Mouse (Mus musculus): ENCODE measurements around the gene Rnf222. TPM values are rescaled to one million over a fixed set of nuclear protein-coding genes. Genes with fewer than 3 reads are reported as not detected.
"Not testable (repeated sequence)": the region's sequence is repeated elsewhere in the genome, so short reads cannot be mapped to it uniquely, and the experiment has no call there.

Rnf222 gene
- polyA plus RNA-seq, 1 experiment from 2014 or later, result not detected

- Histone ChIP-seq H3K9me3 (ENCODE audit: control insufficient read depth, low read length) (no peaks in the 10 kb centered on the region), H3K27ac (replicated peaks; ENCODE audit: low read depth, low read length) (no peak overlapping the region), H3K36me3 (ENCODE audit: control insufficient read depth, insufficient read depth, low read length) (no peaks in the 10 kb centered on the region), H3K4me3 (ENCODE audit: low read depth, low read length) (no peak overlapping the region), H3K27me3 (ENCODE audit: control insufficient read depth, insufficient read depth, low read length) (no peaks in the 10 kb centered on the region), H3K4me2 (ENCODE audit: low read depth, severe bottlenecking) (no peak overlapping the region), H3K4me1 (ENCODE audit: control insufficient read depth, insufficient read depth, low read length) (no peaks in the 10 kb centered on the region), H3K9ac (ENCODE audit: low read length) (no peak overlapping the region)
- WGBS, result 79% methylated on average over 5 of the region's 5 CpGs
- ATAC-seq (ENCODE audit: insufficient number of reproducible peaks, low FRiP score, low TSS enrichment, low read depth), result no peak
- DNase-seq (ENCODE audit: low spot score), result no peak
These were observed 45.6 kb downstream of the Rnf222 start for GRCm38 (mm10) chr11:68933885-68934507.

GRCm38 (mm10) chr11:68936951-68937350 is 48.6 kb downstream of the Rnf222 start:
- not testable (repeated sequence) for DNase-seq (ENCODE audit: low spot score); H3K27me3 ChIP-seq (ENCODE audit: control insufficient read depth, insufficient read depth, low read length); H3K36me3 ChIP-seq (ENCODE audit: control insufficient read depth, insufficient read depth, low read length); H3K4me2 ChIP-seq (ENCODE audit: low read depth, severe bottlenecking); H3K27ac ChIP-seq (replicated peaks; ENCODE audit: low read depth, low read length); H3K9me3 ChIP-seq (ENCODE audit: control insufficient read depth, low read length); H3K9ac ChIP-seq (ENCODE audit: low read length); H3K4me1 ChIP-seq (ENCODE audit: control insufficient read depth, insufficient read depth, low read length); H3K4me3 ChIP-seq (ENCODE audit: low read depth, low read length); ATAC-seq (ENCODE audit: insufficient number of reproducible peaks, low FRiP score, low TSS enrichment, low read depth)
- 91% methylated on average over 4 of the region's 4 CpGs for WGBS

DNA sequence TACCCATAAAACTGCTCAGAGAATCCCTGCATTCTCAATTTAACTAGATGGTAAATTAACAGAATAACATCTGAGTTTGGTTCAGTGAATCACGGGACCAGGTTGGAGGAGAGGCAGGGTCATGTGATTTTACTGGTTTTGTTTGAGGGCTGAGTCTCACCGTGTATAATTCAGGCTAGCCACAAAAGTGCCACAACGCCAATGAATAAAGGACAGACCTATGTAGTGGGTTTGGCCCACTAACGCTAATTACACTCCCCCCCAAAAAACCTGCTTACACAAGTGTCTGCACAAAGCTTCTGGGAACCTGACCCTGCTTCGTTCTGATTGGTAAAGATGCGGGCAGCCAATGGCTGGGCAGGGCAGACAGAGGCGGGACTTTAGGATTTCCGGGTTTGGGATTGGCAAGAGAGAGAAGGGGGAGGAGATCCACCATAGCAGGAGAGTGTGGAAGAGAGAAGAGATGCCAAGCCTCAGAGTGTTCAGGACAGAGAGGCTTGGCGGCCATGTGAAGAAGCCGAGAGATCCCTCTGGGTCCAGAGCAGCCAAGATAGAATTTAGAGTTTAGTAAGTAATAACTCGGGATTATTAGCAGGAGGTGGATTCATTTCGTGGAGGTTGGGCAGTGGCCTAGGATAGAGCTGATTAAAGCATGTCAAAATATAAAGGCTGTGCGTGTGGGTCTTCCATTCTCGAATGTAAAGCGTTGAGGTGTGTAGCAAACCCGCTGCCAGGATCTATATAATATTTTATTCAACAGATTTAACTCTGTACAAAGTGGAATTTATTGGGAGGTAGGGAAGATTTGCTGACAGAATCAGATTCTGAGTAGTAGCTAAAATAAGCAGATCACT is 51.3 kb downstream of the Rnf222 start:
- Histone ChIP-seq H3K4me2 (ENCODE audit: low read depth, severe bottlenecking) (peak overlapping the region; percentile 52), H3K27ac (replicated peaks; ENCODE audit: low read depth, low read length) (no peak overlapping the region), H3K9me3 (ENCODE audit: control insufficient read depth, low read length) (no peaks in the 10 kb centered on the region; the same call in 1 of the 2 replicates), H3K9ac (ENCODE audit: low read length) (peak overlapping the region; percentile 49), H3K4me1 (ENCODE audit: control insufficient read depth, insufficient read depth, low read length) (0 out of 2 replicates have a peak, but pooled peaks cover 2% of the 10 kb centered on the region), H3K4me3 (ENCODE audit: low read depth, low read length) (peak overlapping the region; percentile 29), H3K27me3 (ENCODE audit: control insufficient read depth, insufficient read depth, low read length) (no peaks in the 10 kb centered on the region), H3K36me3 (ENCODE audit: control insufficient read depth, insufficient read depth, low read length) (no peaks in the 10 kb centered on the region)
- ATAC-seq (ENCODE audit: insufficient number of reproducible peaks, low FRiP score, low TSS enrichment, low read depth) (peak; percentile 98), DNase-seq (ENCODE audit: low spot score) (peak; percentile 88)
- WGBS, result 4% methylated on average over 16 of the region's 16 CpGs

GRCm38 (mm10) chr11:68940516-68940915 is 52.2 kb downstream of the Rnf222 start:
- WGBS, result 70% methylated on average over 4 of the region's 4 CpGs
- no peak overlapping the region; the same call in 1 of the 2 replicates for H3K9ac ChIP-seq (ENCODE audit: low read length)
- H3K27me3 ChIP-seq (ENCODE audit: control insufficient read depth, insufficient read depth, low read length), result no peaks in the 10 kb centered on the region
- 0 out of 2 replicates have a peak, but pooled peaks cover 2% of the 10 kb centered on the region for H3K4me1 ChIP-seq (ENCODE audit: control insufficient read depth, insufficient read depth, low read length)
- H3K4me3 ChIP-seq (ENCODE audit: low read depth, low read length), result peak overlapping the region; percentile 29
- no peaks in the 10 kb centered on the region; the same call in 1 of the 2 replicates for H3K9me3 ChIP-seq (ENCODE audit: control insufficient read depth, low read length)
- ATAC-seq (ENCODE audit: insufficient number of reproducible peaks, low FRiP score, low TSS enrichment, low read depth) (no peak), DNase-seq (ENCODE audit: low spot score) (no peak)
- no peak overlapping the region for H3K27ac ChIP-seq (replicated peaks; ENCODE audit: low read depth, low read length)
- no peaks in the 10 kb centered on the region for H3K36me3 ChIP-seq (ENCODE audit: control insufficient read depth, insufficient read depth, low read length)
- peak overlapping the region; percentile 52 for H3K4me2 ChIP-seq (ENCODE audit: low read depth, severe bottlenecking)

DNA sequence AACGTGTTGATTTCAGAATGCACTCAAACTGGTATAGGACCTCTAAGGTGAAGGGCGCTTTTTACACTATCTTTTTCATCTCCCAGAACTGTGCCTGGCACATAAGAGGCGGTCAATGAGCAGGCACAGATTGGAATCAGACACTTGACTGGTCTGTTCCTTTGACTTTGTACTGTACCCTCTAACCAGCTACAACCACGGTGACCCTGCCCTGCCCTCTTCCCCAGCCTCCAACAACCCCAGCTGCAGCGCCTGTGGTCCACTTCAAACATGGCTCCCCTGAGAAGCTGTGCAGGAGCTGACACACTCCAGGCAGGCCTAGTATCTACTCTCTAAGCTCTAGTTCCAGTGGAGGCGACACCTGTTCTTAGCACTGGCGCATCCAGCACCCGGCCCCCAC is 54.4 kb downstream of the Rnf222 start:
- Histone ChIP-seq H3K27ac (replicated peaks; ENCODE audit: low read depth, low read length) (no peak overlapping the region), H3K9me3 (ENCODE audit: control insufficient read depth, low read length) (no peaks in the 10 kb centered on the region; the same call in 1 of the 2 replicates), H3K4me1 (ENCODE audit: control insufficient read depth, insufficient read depth, low read length) (0 out of 2 replicates have a peak, but pooled peaks cover 2% of the 10 kb centered on the region), H3K4me3 (ENCODE audit: low read depth, low read length) (no peak overlapping the region), H3K27me3 (ENCODE audit: control insufficient read depth, insufficient read depth, low read length) (peaks cover 4% of the 10 kb centered on the region; the same call in 1 of the 2 replicates), H3K9ac (ENCODE audit: low read length) (no peak overlapping the region), H3K4me2 (ENCODE audit: low read depth, severe bottlenecking) (no peak overlapping the region), H3K36me3 (ENCODE audit: control insufficient read depth, insufficient read depth, low read length) (no peaks in the 10 kb centered on the region)
- ATAC-seq (ENCODE audit: insufficient number of reproducible peaks, low FRiP score, low TSS enrichment, low read depth) (no peak), DNase-seq (ENCODE audit: low spot score) (no peak)
- 89% methylated on average over 8 of the region's 8 CpGs for WGBS

DNA sequence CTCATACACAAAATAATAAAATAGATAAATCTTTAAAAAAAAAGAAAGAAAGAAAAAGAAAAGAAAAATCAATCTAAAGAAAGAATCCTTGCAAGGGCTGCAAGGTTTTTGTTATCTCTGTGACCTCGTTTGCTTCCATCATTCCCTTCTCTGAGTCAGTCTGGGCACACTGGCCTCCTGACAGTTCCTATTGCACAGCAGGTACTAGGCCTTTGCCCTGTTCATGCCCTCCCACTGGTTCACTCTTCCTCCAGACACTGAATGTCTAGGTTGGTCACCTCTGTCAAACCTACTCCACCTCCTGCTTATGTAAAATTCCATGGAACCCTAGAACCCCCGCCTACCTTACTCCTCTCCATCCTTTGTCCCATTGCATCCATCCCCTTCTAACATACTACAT is 56.9 kb downstream of the Rnf222 start:
- Histone ChIP-seq H3K4me2 (ENCODE audit: low read depth, severe bottlenecking) (no peak overlapping the region), H3K9me3 (ENCODE audit: control insufficient read depth, low read length) (no peaks in the 10 kb centered on the region; the same call in 1 of the 2 replicates), H3K4me3 (ENCODE audit: low read depth, low read length) (no peak overlapping the region), H3K27me3 (ENCODE audit: control insufficient read depth, insufficient read depth, low read length) (peaks cover 4% of the 10 kb centered on the region; the same call in 1 of the 2 replicates), H3K27ac (replicated peaks; ENCODE audit: low read depth, low read length) (no peak overlapping the region), H3K4me1 (ENCODE audit: control insufficient read depth, insufficient read depth, low read length) (0 out of 2 replicates have a peak, but pooled peaks cover under 1% of the 10 kb centered on the region), H3K36me3 (ENCODE audit: control insufficient read depth, insufficient read depth, low read length) (no peaks in the 10 kb centered on the region), H3K9ac (ENCODE audit: low read length) (no peak overlapping the region)
- ATAC-seq (ENCODE audit: insufficient number of reproducible peaks, low FRiP score, low TSS enrichment, low read depth) (no peak), DNase-seq (ENCODE audit: low spot score) (no peak)
- 92% methylated on average over 2 of the region's 2 CpGs for WGBS

Other genes starting within 250 kb of the Rnf222 start
- 148 and 172 TPM in 2 replicates for gene Myh10, start 197.0 kb upstream of the Rnf222 start, polyA plus RNA-seq (2014; fragmentation: Nextera tagmentation; extraction: Ambion mirVana)
- 53.2 and 57.8 TPM in 2 replicates for gene Ndel1, start 16.7 kb upstream of the Rnf222 start, polyA plus RNA-seq (2014; fragmentation: Nextera tagmentation; extraction: Ambion mirVana)
- gene Rpl26, start 13.0 kb downstream of the Rnf222 start, polyA plus RNA-seq (2014; fragmentation: Nextera tagmentation; extraction: Ambion mirVana), result 1,145 and 1,149 TPM in 2 replicates
- gene Odf4, start 38.5 kb downstream of the Rnf222 start, polyA plus RNA-seq (2014; fragmentation: Nextera tagmentation; extraction: Ambion mirVana), result not detected in 2 replicates
- 6.7 and 7.7 TPM in 2 replicates for gene Arhgef15, start 68.9 kb downstream of the Rnf222 start, polyA plus RNA-seq (2014; fragmentation: Nextera tagmentation; extraction: Ambion mirVana)
- gene Slc25a35, start 79.6 kb downstream of the Rnf222 start, polyA plus RNA-seq (2014; fragmentation: Nextera tagmentation; extraction: Ambion mirVana), result 2.6 and 3.0 TPM in 2 replicates
- 82.6 and 84.4 TPM in 2 replicates for gene Rangrf, start 86.6 kb downstream of the Rnf222 start, polyA plus RNA-seq (2014; fragmentation: Nextera tagmentation; extraction: Ambion mirVana)
- 43.6 and 48.8 TPM in 2 replicates for gene Pfas, start 119.9 kb downstream of the Rnf222 start, polyA plus RNA-seq (2014; fragmentation: Nextera tagmentation; extraction: Ambion mirVana)
- gene Ctc1, start 127.4 kb downstream of the Rnf222 start, polyA plus RNA-seq (2014; fragmentation: Nextera tagmentation; extraction: Ambion mirVana), result 80.4 and 83.1 TPM in 2 replicates
- 171 and 178 TPM in 2 replicates for gene Aurkb, start 157.1 kb downstream of the Rnf222 start, polyA plus RNA-seq (2014; fragmentation: Nextera tagmentation; extraction: Ambion mirVana)
- 6.2 and 7.0 TPM in 2 replicates for gene Borcs6, start 171.2 kb downstream of the Rnf222 start, polyA plus RNA-seq (2014; fragmentation: Nextera tagmentation; extraction: Ambion mirVana)
- gene Tmem107, start 182.3 kb downstream of the Rnf222 start, polyA plus RNA-seq (2014; fragmentation: Nextera tagmentation; extraction: Ambion mirVana), result 34.6 and 36.7 TPM in 2 replicates
- gene Vamp2, start 199.9 kb downstream of the Rnf222 start, polyA plus RNA-seq (2014; fragmentation: Nextera tagmentation; extraction: Ambion mirVana), result 64.2 and 73.3 TPM in 2 replicates
- gene Per1, start 206.7 kb downstream of the Rnf222 start, polyA plus RNA-seq (2014; fragmentation: Nextera tagmentation; extraction: Ambion mirVana), result 8.0 and 9.1 TPM in 2 replicates
- 0.54 and 0.65 TPM in 2 replicates for gene Hes7, start 231.9 kb downstream of the Rnf222 start, polyA plus RNA-seq (2014; fragmentation: Nextera tagmentation; extraction: Ambion mirVana)
- 0.19 TPM in 1 of 2 replicates, not detected in the other for gene 9130213A22Rik, start 234.0 kb downstream of the Rnf222 start, polyA plus RNA-seq (2014; fragmentation: Nextera tagmentation; extraction: Ambion mirVana)
- 0.17 and 0.25 TPM in 2 replicates for gene Aloxe3, start 237.3 kb downstream of the Rnf222 start, polyA plus RNA-seq (2014; fragmentation: Nextera tagmentation; extraction: Ambion mirVana)

Measured in limb, embryonic 11.5 days (tissue).